Mouse (Mus musculus): ENCODE data around the gene Scube2. TPM values are rescaled to one million over a fixed set of nuclear protein-coding genes. Genes with fewer than 3 reads are reported as not detected.

The Scube2 gene
- polyA plus RNA-seq, 1 experiment from 2014 or later, result 3.2 TPM

- H3K4me1 ChIP-seq (replicated peaks; ENCODE audit: control insufficient read depth, insufficient read depth, low read length), result no peaks in the 10 kb centered on the region
- DNase-seq (ENCODE audit: low spot score), result no peak
- H3K4me3 ChIP-seq (ENCODE audit: low read depth, low read length), result no peak overlapping the region
- no peak for ATAC-seq (ENCODE audit: low FRiP score)
- no peaks in the 10 kb centered on the region for H3K9me3 ChIP-seq (ENCODE audit: control insufficient read depth, low read length)
- no peaks in the 10 kb centered on the region for H3K36me3 ChIP-seq (ENCODE audit: control insufficient read depth, insufficient read depth, low read length)
- 91% methylated on average over 2 of the region's 2 CpGs for WGBS
- H3K9ac ChIP-seq (ENCODE audit: low read depth, low read length), result no peak overlapping the region
- no peak overlapping the region for H3K4me2 ChIP-seq (replicated peaks; ENCODE audit: low read depth, low read length)
- no peak overlapping the region for H3K27ac ChIP-seq (ENCODE audit: low read depth, low read length)
- H3K27me3 ChIP-seq (ENCODE audit: control insufficient read depth, insufficient read depth, low read length), result no peaks in the 10 kb centered on the region
Measured at GRCm38 (mm10) chr7:109882574-109882973, 17.1 kb upstream of the Scube2 start.

- Histone ChIP-seq H3K4me1 (replicated peaks; ENCODE audit: control insufficient read depth, insufficient read depth, low read length) (no peaks in the 10 kb centered on the region), H3K27ac (ENCODE audit: low read depth, low read length) (no peak overlapping the region), H3K4me3 (ENCODE audit: low read depth, low read length) (no peak overlapping the region), H3K9me3 (ENCODE audit: control insufficient read depth, low read length) (no peaks in the 10 kb centered on the region), H3K27me3 (ENCODE audit: control insufficient read depth, insufficient read depth, low read length) (no peaks in the 10 kb centered on the region), H3K9ac (ENCODE audit: low read depth, low read length) (no peak overlapping the region), H3K4me2 (replicated peaks; ENCODE audit: low read depth, low read length) (no peak overlapping the region), H3K36me3 (ENCODE audit: control insufficient read depth, insufficient read depth, low read length) (no peaks in the 10 kb centered on the region)
- WGBS, result 44% methylated on average over 2 of the region's 2 CpGs
- no peak for DNase-seq (ENCODE audit: low spot score)
- ATAC-seq (ENCODE audit: low FRiP score), result no peak
Measured at GRCm38 (mm10) chr7:109881561-109882099, 16.2 kb upstream of the Scube2 start.

GRCm38 (mm10) chr7:109879158-109879557, 13.7 kb upstream of the Scube2 start:
- H3K9me3 ChIP-seq (ENCODE audit: control insufficient read depth, low read length), result no peaks in the 10 kb centered on the region
- DNase-seq (ENCODE audit: low spot score) (no peak), ATAC-seq (ENCODE audit: low FRiP score) (no peak)
- WGBS, result 67% methylated on average over 12 of the region's 12 CpGs
- no peak overlapping the region for H3K27ac ChIP-seq (ENCODE audit: low read depth, low read length)
- no peak overlapping the region for H3K4me2 ChIP-seq (replicated peaks; ENCODE audit: low read depth, low read length)
- no peaks in the 10 kb centered on the region for H3K4me1 ChIP-seq (replicated peaks; ENCODE audit: control insufficient read depth, insufficient read depth, low read length)
- H3K36me3 ChIP-seq (ENCODE audit: control insufficient read depth, insufficient read depth, low read length), result no peaks in the 10 kb centered on the region
- H3K4me3 ChIP-seq (ENCODE audit: low read depth, low read length), result no peak overlapping the region
- no peaks in the 10 kb centered on the region for H3K27me3 ChIP-seq (ENCODE audit: control insufficient read depth, insufficient read depth, low read length)
- H3K9ac ChIP-seq (ENCODE audit: low read depth, low read length), result no peak overlapping the region

- DNase-seq (ENCODE audit: low spot score) (no peak), ATAC-seq (ENCODE audit: low FRiP score) (no peak)
- Histone ChIP-seq H3K36me3 (ENCODE audit: control insufficient read depth, insufficient read depth, low read length) (no peaks in the 10 kb centered on the region), H3K27me3 (ENCODE audit: control insufficient read depth, insufficient read depth, low read length) (no peaks in the 10 kb centered on the region), H3K9me3 (ENCODE audit: control insufficient read depth, low read length) (no peaks in the 10 kb centered on the region), H3K4me1 (replicated peaks; ENCODE audit: control insufficient read depth, insufficient read depth, low read length) (no peaks in the 10 kb centered on the region), H3K4me3 (ENCODE audit: low read depth, low read length) (no peak overlapping the region), H3K27ac (ENCODE audit: low read depth, low read length) (no peak overlapping the region), H3K4me2 (replicated peaks; ENCODE audit: low read depth, low read length) (no peak overlapping the region), H3K9ac (ENCODE audit: low read depth, low read length) (no peak overlapping the region)
- 80% methylated on average over 8 of the region's 8 CpGs for WGBS
Measured at GRCm38 (mm10) chr7:109876085-109876484, 10.6 kb upstream of the Scube2 start.

- Histone ChIP-seq H3K36me3 (ENCODE audit: control insufficient read depth, insufficient read depth, low read length) (no peaks in the 10 kb centered on the region), H3K27me3 (ENCODE audit: control insufficient read depth, insufficient read depth, low read length) (no peaks in the 10 kb centered on the region), H3K4me3 (ENCODE audit: low read depth, low read length) (no peak overlapping the region), H3K9me3 (ENCODE audit: control insufficient read depth, low read length) (no peaks in the 10 kb centered on the region), H3K27ac (ENCODE audit: low read depth, low read length) (no peak overlapping the region), H3K4me2 (replicated peaks; ENCODE audit: low read depth, low read length) (no peak overlapping the region), H3K9ac (ENCODE audit: low read depth, low read length) (no peak overlapping the region), H3K4me1 (replicated peaks; ENCODE audit: control insufficient read depth, insufficient read depth, low read length) (no peaks in the 10 kb centered on the region)
- DNase-seq (ENCODE audit: low spot score) (no peak), ATAC-seq (ENCODE audit: low FRiP score) (no peak)
- 67% methylated on average over 3 of the region's 3 CpGs for WGBS
Measured at GRCm38 (mm10) chr7:109875598-109875997, 10.1 kb upstream of the Scube2 start.

- Histone ChIP-seq H3K36me3 (ENCODE audit: control insufficient read depth, insufficient read depth, low read length) (no peaks in the 10 kb centered on the region), H3K27ac (ENCODE audit: low read depth, low read length) (no peak overlapping the region), H3K9ac (ENCODE audit: low read depth, low read length) (no peak overlapping the region), H3K4me3 (ENCODE audit: low read depth, low read length) (no peak overlapping the region), H3K4me1 (replicated peaks; ENCODE audit: control insufficient read depth, insufficient read depth, low read length) (no peaks in the 10 kb centered on the region), H3K4me2 (replicated peaks; ENCODE audit: low read depth, low read length) (no peak overlapping the region), H3K27me3 (ENCODE audit: control insufficient read depth, insufficient read depth, low read length) (no peaks in the 10 kb centered on the region), H3K9me3 (ENCODE audit: control insufficient read depth, low read length) (no peaks in the 10 kb centered on the region)
- ATAC-seq (ENCODE audit: low FRiP score) (no peak), DNase-seq (ENCODE audit: low spot score) (no peak)
Measured at GRCm38 (mm10) chr7:109875033-109875432, 9.6 kb upstream of the Scube2 start.

- H3K9ac ChIP-seq (ENCODE audit: low read depth, low read length), result no peak overlapping the region
- DNase-seq (ENCODE audit: low spot score) (no peak), ATAC-seq (ENCODE audit: low FRiP score) (no peak)
- no peaks in the 10 kb centered on the region for H3K27me3 ChIP-seq (ENCODE audit: control insufficient read depth, insufficient read depth, low read length)
- no peak overlapping the region for H3K4me3 ChIP-seq (ENCODE audit: low read depth, low read length)
- H3K4me1 ChIP-seq (replicated peaks; ENCODE audit: control insufficient read depth, insufficient read depth, low read length), result no peaks in the 10 kb centered on the region
- H3K4me2 ChIP-seq (replicated peaks; ENCODE audit: low read depth, low read length), result no peak overlapping the region
- no peak overlapping the region for H3K27ac ChIP-seq (ENCODE audit: low read depth, low read length)
- H3K36me3 ChIP-seq (ENCODE audit: control insufficient read depth, insufficient read depth, low read length), result no peaks in the 10 kb centered on the region
- no peaks in the 10 kb centered on the region for H3K9me3 ChIP-seq (ENCODE audit: control insufficient read depth, low read length)
- 60% methylated on average over 5 of the region's 5 CpGs for WGBS
Measured at GRCm38 (mm10) chr7:109873170-109873569, 7.7 kb upstream of the Scube2 start.

- Histone ChIP-seq H3K9ac (ENCODE audit: low read depth, low read length) (no peak overlapping the region), H3K4me1 (replicated peaks; ENCODE audit: control insufficient read depth, insufficient read depth, low read length) (peaks cover 3% of the 10 kb centered on the region; the same call in 1 of the 2 replicates), H3K36me3 (ENCODE audit: control insufficient read depth, insufficient read depth, low read length) (no peaks in the 10 kb centered on the region), H3K27me3 (ENCODE audit: control insufficient read depth, insufficient read depth, low read length) (no peaks in the 10 kb centered on the region), H3K9me3 (ENCODE audit: control insufficient read depth, low read length) (no peaks in the 10 kb centered on the region), H3K4me3 (ENCODE audit: low read depth, low read length) (no peak overlapping the region), H3K4me2 (replicated peaks; ENCODE audit: low read depth, low read length) (no peak overlapping the region), H3K27ac (ENCODE audit: low read depth, low read length) (no peak overlapping the region)
- WGBS, result 89% methylated on average over 5 of the region's 5 CpGs
- ATAC-seq (ENCODE audit: low FRiP score) (no peak), DNase-seq (ENCODE audit: low spot score) (no peak)
Measured at GRCm38 (mm10) chr7:109871232-109871631, 5.8 kb upstream of the Scube2 start.

GRCm38 (mm10) chr7:109868498-109868897, 3.0 kb upstream of the Scube2 start:
- Histone ChIP-seq H3K27me3 (ENCODE audit: control insufficient read depth, insufficient read depth, low read length) (peaks cover 6% of the 10 kb centered on the region; the same call in 1 of the 2 replicates), H3K4me3 (ENCODE audit: low read depth, low read length) (no peak overlapping the region), H3K9me3 (ENCODE audit: control insufficient read depth, low read length) (no peaks in the 10 kb centered on the region), H3K36me3 (ENCODE audit: control insufficient read depth, insufficient read depth, low read length) (no peaks in the 10 kb centered on the region), H3K4me2 (replicated peaks; ENCODE audit: low read depth, low read length) (no peak overlapping the region), H3K9ac (ENCODE audit: low read depth, low read length) (no peak overlapping the region), H3K4me1 (replicated peaks; ENCODE audit: control insufficient read depth, insufficient read depth, low read length) (peaks cover 3% of the 10 kb centered on the region; the same call in 1 of the 2 replicates), H3K27ac (ENCODE audit: low read depth, low read length) (no peak overlapping the region)
- DNase-seq (ENCODE audit: low spot score) (peak; percentile 30), ATAC-seq (ENCODE audit: low FRiP score) (no peak)
- 27% methylated on average over 3 of the region's 3 CpGs for WGBS
